In the genomic region with DNA sequence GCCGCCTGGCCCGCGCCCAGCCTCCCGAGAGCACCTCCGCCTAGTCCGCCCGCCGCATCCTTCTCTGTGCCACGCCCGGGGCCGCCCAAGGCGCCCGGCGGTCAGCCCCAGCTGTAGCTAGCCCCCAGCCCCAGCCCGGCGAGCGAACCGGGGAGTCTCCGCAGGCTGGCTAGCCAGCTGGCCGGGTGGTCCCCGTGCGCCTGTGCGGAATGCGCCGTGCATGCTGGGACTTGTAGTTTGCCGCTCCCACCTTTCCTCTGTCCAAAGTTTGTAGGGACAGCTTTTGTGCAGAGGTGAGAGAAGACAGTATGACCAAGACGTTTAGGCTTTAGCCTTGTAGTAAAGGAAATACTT, we compare ENCODE assay signal across 8 mouse cellular contexts. TPM values are rescaled to one million over a fixed set of nuclear protein-coding genes. Genes with fewer than 3 reads are reported as not detected.
DNase-seq lines count a peak whose midpoint lies in the region; ATAC-seq and TF ChIP-seq lines count a peak whose summit lies in the region.

Gene Arhgap44 (minus strand): TSS at position 195 of the 354 bp plus-strand sequence.

- WGBS in embryonic facial prominence, embryonic 10.5 days = under 1% methylated on average over 27 of the region's 27 CpGs
- under 1% methylated on average over 27 of the region's 27 CpGs for WGBS in heart, adult 2 months
- WGBS in kidney, adult 2 months = 2% methylated on average over 24 of the region's 27 CpGs
- WGBS in limb, embryonic 12.5 days = under 1% methylated on average over 27 of the region's 27 CpGs
- 0% methylated on average over 27 of the region's 27 CpGs for WGBS in midbrain, embryonic 16.5 days

- TF ChIP-seq CTCF in heart, adult 2 months (IDR thresholded peaks at IDR 0.05) = no peak
- no peak for TF ChIP-seq CTCF in kidney, adult 2 months (conservative IDR thresholded peaks at IDR 0.05; ENCODE audit: insufficient read depth, insufficient read length, low read depth, low read length)

- peak within 1 kb of the TSS; percentile 94 for H3K4me2 ChIP-seq in limb, embryonic 12.5 days
- peak within 1 kb of the TSS; percentile 81 for H3K4me2 ChIP-seq in midbrain, embryonic 16.5 days (ENCODE audit: low read length)

- H3K4me3 ChIP-seq in erythroblast, embryonic 14.5 days (replicated peaks) = peak within 1 kb of the TSS; percentile 53
- H3K4me3 ChIP-seq in embryonic facial prominence, embryonic 10.5 days = peak within 1 kb of the TSS; percentile 88
- H3K4me3 ChIP-seq in heart, adult 2 months = peak within 1 kb of the TSS; percentile 71
- peak within 1 kb of the TSS; percentile 85 for H3K4me3 ChIP-seq in kidney, adult 2 months (ENCODE audit: insufficient read depth, low read depth, low read length)
- H3K4me3 ChIP-seq in limb, embryonic 12.5 days (replicated peaks) = peak within 1 kb of the TSS; percentile 91
- peak within 1 kb of the TSS; percentile 85 for H3K4me3 ChIP-seq in midbrain, embryonic 16.5 days (ENCODE audit: low read depth, low read length)

- H3K4me1 ChIP-seq in erythroblast, embryonic 14.5 days (ENCODE audit: control insufficient read depth) = no peaks in the 10 kb centered on the region; the same call in 1 of the 2 replicates
- H3K4me1 ChIP-seq in embryonic facial prominence, embryonic 10.5 days = peaks cover 13% of the 10 kb centered on the region
- peaks cover 2% of the 10 kb centered on the region; the same call in 1 of the 2 replicates for H3K4me1 ChIP-seq in heart, adult 2 months (ENCODE audit: control insufficient read depth, insufficient read depth, low read length)
- no peaks in the 10 kb centered on the region for H3K4me1 ChIP-seq in kidney, adult 2 months (ENCODE audit: control insufficient read depth, insufficient read depth, low read length)
- peaks cover 14% of the 10 kb centered on the region for H3K4me1 ChIP-seq in limb, embryonic 12.5 days (replicated peaks)
- H3K4me1 ChIP-seq in midbrain, embryonic 16.5 days (ENCODE audit: control insufficient read depth, insufficient read depth, low read length) = peaks cover 13% of the 10 kb centered on the region

- H3K9me3 ChIP-seq in erythroblast, embryonic 14.5 days (ENCODE audit: control insufficient read depth, low read length) = no peaks in the 10 kb centered on the region; the same call in 1 of the 2 replicates
- no peaks in the 10 kb centered on the region for H3K9me3 ChIP-seq in embryonic facial prominence, embryonic 10.5 days
- 0 out of 2 replicates have a peak, but pooled peaks cover 4% of the 10 kb centered on the region for H3K9me3 ChIP-seq in limb, embryonic 12.5 days
- no peaks in the 10 kb centered on the region for H3K9me3 ChIP-seq in midbrain, embryonic 16.5 days (replicated peaks; ENCODE audit: control insufficient read depth, low read length, poor library complexity, severe bottlenecking)

- H3K27me3 ChIP-seq in erythroblast, embryonic 14.5 days (ENCODE audit: control insufficient read depth) = peaks cover 22% of the 10 kb centered on the region
- H3K27me3 ChIP-seq in embryonic facial prominence, embryonic 10.5 days (replicated peaks; ENCODE audit: low read depth, poor library complexity, severe bottlenecking) = peaks cover 23% of the 10 kb centered on the region
- H3K27me3 ChIP-seq in heart, adult 2 months (ENCODE audit: control insufficient read depth, insufficient read depth, low read length) = no peaks in the 10 kb centered on the region
- H3K27me3 ChIP-seq in kidney, adult 2 months (replicated peaks; ENCODE audit: control insufficient read depth, insufficient read depth, low read length) = no peaks in the 10 kb centered on the region
- peaks cover 32% of the 10 kb centered on the region for H3K27me3 ChIP-seq in limb, embryonic 12.5 days
- no peaks in the 10 kb centered on the region for H3K27me3 ChIP-seq in midbrain, embryonic 16.5 days (ENCODE audit: control insufficient read depth, insufficient read depth, low read depth, low read length)

- peak within 1 kb of the TSS; percentile 86 for H3K27ac ChIP-seq in embryonic facial prominence, embryonic 10.5 days (replicated peaks)
- peak within 1 kb of the TSS; percentile 72 for H3K27ac ChIP-seq in heart, adult 2 months
- no peak within 1 kb of the TSS for H3K27ac ChIP-seq in kidney, adult 2 months (ENCODE audit: insufficient read depth, low read depth, low read length)
- H3K27ac ChIP-seq in limb, embryonic 12.5 days = no peak within 1 kb of the TSS
- peak within 1 kb of the TSS; percentile 79 for H3K27ac ChIP-seq in midbrain, embryonic 16.5 days (ENCODE audit: low read length)

- peak within 1 kb of the TSS; percentile 87 for H3K9ac ChIP-seq in heart, adult 2 months (ENCODE audit: low read depth, low read length)
- peak within 1 kb of the TSS; percentile 83 for H3K9ac ChIP-seq in limb, embryonic 12.5 days (replicated peaks)
- H3K9ac ChIP-seq in midbrain, embryonic 16.5 days (ENCODE audit: low read depth, low read length) = peak within 1 kb of the TSS; percentile 94

- 0 out of 2 replicates have a peak, but pooled peaks have one; percentile 37 for TF ChIP-seq POLR2A in heart, adult 2 months (IDR thresholded peaks at IDR 0.05; ENCODE audit: insufficient read depth, low read depth, low read length)
- TF ChIP-seq POLR2A in kidney, adult 2 months (IDR thresholded peaks at IDR 0.05; ENCODE audit: low read depth, low read length) = no peak

- peak; percentile 87 for DNase-seq in embryonic facial prominence, embryonic 10.5 days (ENCODE audit: low spot score)
- DNase-seq in heart, adult 2 months = peak; percentile 73 to 79
- peak; percentile 74 for DNase-seq in kidney, adult 2 months
- DNase-seq in testis, postnatal 10 days (ENCODE audit: low spot score) = peak; percentile 83

- no peak for TF ChIP-seq EP300 in heart, adult 2 months (IDR thresholded peaks at IDR 0.05; ENCODE audit: insufficient read depth, low read depth, low read length)

- no peak for ATAC-seq in erythroblast, adult 5-6 weeks (replicated peaks; ENCODE audit: low FRiP score, poor library complexity, severe bottlenecking)
- ATAC-seq in limb, embryonic 12.5 days (ENCODE audit: insufficient number of reproducible peaks, insufficient read depth, low FRiP score, low TSS enrichment, low read depth) = peak; percentile 89
- peak; percentile 98 for ATAC-seq in midbrain, embryonic 16.5 days

- intact Hi-C loops in heart, adult 2 months (cut with DNase I) = no loop called here

- H3K79me2 ChIP-seq in heart, adult 2 months (replicated peaks; ENCODE audit: control insufficient read depth, insufficient read depth, low read length) = no peaks in the 10 kb centered on the region

- H3K36me3 ChIP-seq in erythroblast, embryonic 14.5 days (ENCODE audit: control insufficient read depth) = no peaks in the 10 kb centered on the region
- H3K36me3 ChIP-seq in embryonic facial prominence, embryonic 10.5 days (replicated peaks) = no peaks in the 10 kb centered on the region
- no peaks in the 10 kb centered on the region for H3K36me3 ChIP-seq in heart, adult 2 months (ENCODE audit: control insufficient read depth, insufficient read depth, low read length)
- no peaks in the 10 kb centered on the region for H3K36me3 ChIP-seq in kidney, adult 2 months (ENCODE audit: control insufficient read depth, insufficient read depth, low read length)
- no peaks in the 10 kb centered on the region for H3K36me3 ChIP-seq in limb, embryonic 12.5 days
- no peaks in the 10 kb centered on the region for H3K36me3 ChIP-seq in midbrain, embryonic 16.5 days (ENCODE audit: control insufficient read depth, insufficient read depth, low read length)

RNA-seq across cellular contexts. Expression of gene Arhgap44, which starts in this region (rescaled TPM):
- polyA plus RNA-seq in erythroblast, embryonic 14.5 days (2012) = not detected in 2 replicates
- not detected in 2 replicates for total RNA-seq in erythroblast, adult 5-6 weeks (2015; ENCODE audit: low replicate concordance)
- not detected in 2 replicates for total RNA-seq in erythroblast, adult 5-6 weeks (2017; ENCODE audit: low replicate concordance)
- polyA plus RNA-seq in embryonic facial prominence, embryonic 10.5 days (2016; fragmentation: Nextera tagmentation; extraction: Ambion mirVana) = 3.5 and 3.8 TPM in 2 replicates
- 10 to 100 TPM; 21.8 to 26.6 TPM for total RNA-seq in heart, adult 2 months (2021)
- polyA plus RNA-seq in heart, adult 2 months (2012; rRNA removed) = 14.9 and 16.8 TPM in 2 replicates
- 5.0 and 6.7 TPM in 2 replicates for polyA plus RNA-seq in kidney, adult 2 months (2012; rRNA removed)
- 4.1 and 5.0 TPM in 2 replicates for polyA plus RNA-seq in limb, embryonic 12.5 days (2016; fragmentation: Nextera tagmentation; extraction: Ambion mirVana)
- 17.1 and 19.9 TPM in 2 replicates for polyA plus RNA-seq in midbrain, embryonic 16.5 days (2015; fragmentation: Nextera tagmentation; extraction: Ambion mirVana)

Comparison
In these comparisons a context has a peak if more than half of its experiments do, and no peak if none do; other contexts are left out.
1. RNA of gene Arhgap44 (total RNA-seq): 21.8 to 26.6 TPM in heart, adult 2 months; not detected in erythroblast, adult 5-6 weeks; every median in the first group is over 10 times any median in the second.
2. H3K27ac ChIP-seq: peak in embryonic facial prominence, embryonic 10.5 days (single experiment), heart, adult 2 months (single experiment) and midbrain, embryonic 16.5 days (single experiment); none in kidney, adult 2 months (single experiment) and limb, embryonic 12.5 days (single experiment).
3. Peak in every context shown above with its lines, with median percentiles within 50 percentile points of each other: H3K4me3 ChIP-seq, DNase-seq and H3K9ac ChIP-seq.